Mouse (Mus musculus): Measurements from ENCODE around the gene Poc1a.

GRCm38 (mm10) chr9:106314196-106314595 is 33.3 kb downstream of the Poc1a start:
- TF ChIP-seq CTCF (IDR thresholded peaks at IDR 0.05; ENCODE audit: extremely low read depth, insufficient read depth, low read length) (no peak), POLR2A (IDR thresholded peaks at IDR 0.05; ENCODE audit: extremely low read depth, insufficient read depth, low read length) (no peak)
